Mouse (Mus musculus) embryonic facial prominence, embryonic 13.5 days (tissue): ENCODE measurements around the gene Tle3. TPM values are rescaled to one million over a fixed set of nuclear protein-coding genes. Genes with fewer than 3 reads are reported as not detected.

Experiments used
- ATAC-seq: fragments of 200-750 bp; cut with Nextera tagmentation; 2 replicates; pipeline ENCODE4 v1.8.0; 2017; ENCODE audit warnings: low read depth; ENCODE audit not compliant: insufficient number of reproducible peaks, insufficient read depth, low FRiP score, low TSS enrichment
- H3K27ac ChIP-seq: fragments of 300-500 bp; sonication (generic); 2 replicates; pipeline ENCODE4 v1.5.1; 2015; ENCODE audit warnings: moderate library complexity, mild to moderate bottlenecking, inconsistent platforms
- H3K27me3 ChIP-seq: fragments of 300-500 bp; sonication (generic); 2 replicates; pipeline ENCODE4 v1.6.1; 2015; ENCODE audit warnings: mild to moderate bottlenecking, inconsistent platforms
- H3K36me3 ChIP-seq: fragments of 300-500 bp; sonication (generic); 2 replicates; pipeline ENCODE4 v1.6.1; 2015; ENCODE audit warnings: mild to moderate bottlenecking, inconsistent platforms
- H3K4me1 ChIP-seq: fragments of 300-500 bp; sonication (generic); 2 replicates; pipeline ENCODE4 v1.6.1; 2015; ENCODE audit warnings: inconsistent platforms
- H3K4me2 ChIP-seq: fragments of 300-500 bp; sonication (generic); 2 replicates; pipeline ENCODE4 v1.6.1; 2015; ENCODE audit warnings: moderate library complexity, mild to moderate bottlenecking, inconsistent platforms
- H3K4me3 ChIP-seq: fragments of 300-500 bp; sonication (generic); 2 replicates; pipeline ENCODE4 v1.5.1; 2015; ENCODE audit warnings: mild to moderate bottlenecking, inconsistent platforms
- H3K9ac ChIP-seq: fragments of 300-500 bp; sonication (generic); 2 replicates; pipeline ENCODE4 v1.6.1; 2015; ENCODE audit warnings: mild to moderate bottlenecking, inconsistent platforms
- H3K9me3 ChIP-seq: fragments of 300-500 bp; sonication (generic); 2 replicates; pipeline ENCODE4 v1.6.1; 2016; ENCODE audit warnings: inconsistent platforms
- WGBS: fragments of 180-500 bp; shearing (Covaris S2); methylation state at CpG from one replicate; pipeline ENCODE4 v1.1.7; 2015; ENCODE audit warnings: mixed read lengths; 5-methylcytosine and 5-hydroxymethylcytosine counted together
- polyA plus RNA-seq: library from polyadenylated mRNA; unstranded; fragments of >200 nt; fragmentation: Nextera tagmentation; extraction: Ambion mirVana; gene quantifications from 2 replicates; pipeline ENCODE4 v1.2.1, GENCODE M21; 2015

Gene Tle3
- polyA plus RNA-seq, 1 experiment from 2014 or later = 39.5 TPM

- H3K36me3 ChIP-seq = no peaks in the 10 kb centered on the region
- no peak overlapping the region for H3K4me3 ChIP-seq
- no peak for ATAC-seq
These were observed 54.3 kb downstream of the Tle3 start for GRCm38 (mm10) chr9:61426493-61426892.

GRCm38 (mm10) chr9:61427051-61427450 is 54.9 kb downstream of the Tle3 start:
- no peak for ATAC-seq
- no peaks in the 10 kb centered on the region for H3K4me1 ChIP-seq

More at GRCm38 (mm10) chr9:61426493-61426892, 54.3 kb downstream of the Tle3 start:
- H3K9me3 ChIP-seq = no peaks in the 10 kb centered on the region
- H3K27ac ChIP-seq = no peak overlapping the region
- no peaks in the 10 kb centered on the region for H3K4me1 ChIP-seq
- no peak overlapping the region for H3K4me2 ChIP-seq
- H3K9ac ChIP-seq = no peak overlapping the region
- 80% methylated on average over 7 of the region's 7 CpGs for WGBS
- no peaks in the 10 kb centered on the region; the same call in 1 of the 2 replicates for H3K27me3 ChIP-seq

GRCm38 (mm10) chr9:61427901-61428300 is 55.7 kb downstream of the Tle3 start:
- H3K9ac ChIP-seq = no peak overlapping the region
- no peaks in the 10 kb centered on the region for H3K4me1 ChIP-seq
- no peak for ATAC-seq
- no peaks in the 10 kb centered on the region for H3K36me3 ChIP-seq
- H3K9me3 ChIP-seq = no peaks in the 10 kb centered on the region
- no peak overlapping the region for H3K27ac ChIP-seq
- WGBS = 69% methylated on average over 3 of the region's 3 CpGs
- H3K4me3 ChIP-seq = no peak overlapping the region
- no peak overlapping the region for H3K4me2 ChIP-seq
- no peaks in the 10 kb centered on the region; the same call in 1 of the 2 replicates for H3K27me3 ChIP-seq

More at GRCm38 (mm10) chr9:61427051-61427450, 54.9 kb downstream of the Tle3 start:
- no peaks in the 10 kb centered on the region for H3K36me3 ChIP-seq
- no peak overlapping the region for H3K4me3 ChIP-seq
- WGBS = 90% methylated on average over 6 of the region's 6 CpGs
- H3K9me3 ChIP-seq = no peaks in the 10 kb centered on the region
- H3K4me2 ChIP-seq = no peak overlapping the region
- H3K9ac ChIP-seq = no peak overlapping the region
- no peaks in the 10 kb centered on the region; the same call in 1 of the 2 replicates for H3K27me3 ChIP-seq
- H3K27ac ChIP-seq = no peak overlapping the region

GRCm38 (mm10) chr9:61431830-61432229 is 59.7 kb downstream of the Tle3 start:
- WGBS = 82% methylated on average over 4 of the region's 4 CpGs
- Histone ChIP-seq H3K9ac (no peak overlapping the region), H3K9me3 (no peaks in the 10 kb centered on the region), H3K4me1 (peaks cover 16% of the 10 kb centered on the region), H3K27ac (no peak overlapping the region), H3K4me2 (no peak overlapping the region), H3K4me3 (no peak overlapping the region), H3K36me3 (no peaks in the 10 kb centered on the region), H3K27me3 (no peaks in the 10 kb centered on the region; the same call in 1 of the 2 replicates)
- ATAC-seq = no peak

- Histone ChIP-seq H3K4me3 (no peak overlapping the region), H3K27me3 (peaks cover 3% of the 10 kb centered on the region), H3K27ac (no peak overlapping the region), H3K9ac (no peak overlapping the region), H3K4me2 (no peak overlapping the region), H3K36me3 (no peaks in the 10 kb centered on the region), H3K4me1 (peaks cover 16% of the 10 kb centered on the region), H3K9me3 (no peaks in the 10 kb centered on the region)
- WGBS = 83% methylated on average over 2 of the region's 2 CpGs
- no peak for ATAC-seq
These were observed 61.0 kb downstream of the Tle3 start for GRCm38 (mm10) chr9:61433206-61433605.

GRCm38 (mm10) chr9:61434062-61434461 is 61.9 kb downstream of the Tle3 start:
- Histone ChIP-seq H3K4me2 (no peak overlapping the region), H3K27ac (no peak overlapping the region), H3K4me1 (peaks cover 16% of the 10 kb centered on the region), H3K27me3 (peaks cover 3% of the 10 kb centered on the region), H3K9ac (no peak overlapping the region), H3K36me3 (no peaks in the 10 kb centered on the region), H3K4me3 (no peak overlapping the region), H3K9me3 (no peaks in the 10 kb centered on the region)
- 41% methylated on average over 11 of the region's 11 CpGs for WGBS
- no peak for ATAC-seq

- 35% methylated on average over 8 of the region's 8 CpGs for WGBS
- Histone ChIP-seq H3K9me3 (no peaks in the 10 kb centered on the region), H3K36me3 (no peaks in the 10 kb centered on the region), H3K9ac (no peak overlapping the region), H3K27ac (peak overlapping the region; percentile 13; the same call in 1 of the 2 replicates), H3K4me3 (no peak overlapping the region), H3K27me3 (peaks cover 3% of the 10 kb centered on the region; the same call in 1 of the 2 replicates), H3K4me1 (peaks cover 16% of the 10 kb centered on the region), H3K4me2 (no peak overlapping the region; the same call in 1 of the 2 replicates)
- no peak for ATAC-seq
These were observed 63.2 kb downstream of the Tle3 start for GRCm38 (mm10) chr9:61435191-61435989.

- Histone ChIP-seq H3K9me3 (no peaks in the 10 kb centered on the region), H3K4me3 (no peak overlapping the region), H3K36me3 (no peaks in the 10 kb centered on the region), H3K27ac (no peak overlapping the region), H3K27me3 (peaks cover 3% of the 10 kb centered on the region; the same call in 1 of the 2 replicates), H3K9ac (no peak overlapping the region), H3K4me2 (no peak overlapping the region), H3K4me1 (peaks cover 21% of the 10 kb centered on the region)
- 75% methylated on average over 2 of the region's 2 CpGs for WGBS
- no peak for ATAC-seq
These were observed 63.9 kb downstream of the Tle3 start for GRCm38 (mm10) chr9:61436104-61436503.

GRCm38 (mm10) chr9:61436761-61437160 is 64.6 kb downstream of the Tle3 start:
- no peaks in the 10 kb centered on the region for H3K36me3 ChIP-seq
- no peak overlapping the region for H3K4me3 ChIP-seq
- H3K27ac ChIP-seq = no peak overlapping the region
- WGBS = 93% methylated on average over 6 of the region's 6 CpGs
- ATAC-seq = no peak
- H3K9ac ChIP-seq = no peak overlapping the region
- H3K4me2 ChIP-seq = no peak overlapping the region
- H3K9me3 ChIP-seq = no peaks in the 10 kb centered on the region
- H3K27me3 ChIP-seq = peaks cover 3% of the 10 kb centered on the region; the same call in 1 of the 2 replicates
- H3K4me1 ChIP-seq = peaks cover 28% of the 10 kb centered on the region

GRCm38 (mm10) chr9:61439092-61439491 is 66.9 kb downstream of the Tle3 start:
- Histone ChIP-seq H3K36me3 (no peaks in the 10 kb centered on the region), H3K27ac (no peak overlapping the region), H3K9ac (no peak overlapping the region), H3K4me3 (no peak overlapping the region), H3K4me2 (no peak overlapping the region), H3K27me3 (peaks cover 3% of the 10 kb centered on the region; the same call in 1 of the 2 replicates), H3K4me1 (peaks cover 38% of the 10 kb centered on the region), H3K9me3 (no peaks in the 10 kb centered on the region)
- 68% methylated on average over 6 of the region's 6 CpGs for WGBS
- no peak for ATAC-seq

- Histone ChIP-seq H3K4me2 (no peak overlapping the region), H3K27me3 (peaks cover 3% of the 10 kb centered on the region), H3K9ac (no peak overlapping the region), H3K4me3 (no peak overlapping the region), H3K36me3 (no peaks in the 10 kb centered on the region), H3K4me1 (peaks cover 32% of the 10 kb centered on the region), H3K9me3 (no peaks in the 10 kb centered on the region), H3K27ac (no peak overlapping the region)
- ATAC-seq = no peak
- WGBS = 66% methylated on average over 2 of the region's 2 CpGs
These were observed 67.8 kb downstream of the Tle3 start for GRCm38 (mm10) chr9:61439979-61440378.
